Mouse (Mus musculus) myocyte (in vitro differentiated cells): ENCODE data around the gene Olfr317.

Experiments
- POLR2A ChIP-seq: IDR thresholded peaks from one replicate; pipeline ENCODE4 v1.6.1; 2011; ENCODE audit warnings: low read depth, mild to moderate bottlenecking, control low read depth, moderate library complexity; ENCODE audit not compliant: insufficient read length
- REST ChIP-seq: IDR thresholded peaks from one replicate; pipeline ENCODE4 v1.6.1; 2011; ENCODE audit warnings: mild to moderate bottlenecking, control low read depth, moderate library complexity; ENCODE audit not compliant: insufficient read depth, insufficient read length
- USF1 ChIP-seq: IDR thresholded peaks from one replicate; pipeline ENCODE4 v1.6.1; 2011; ENCODE audit warnings: low read depth, mild to moderate bottlenecking, control low read depth, moderate library complexity

DNA sequence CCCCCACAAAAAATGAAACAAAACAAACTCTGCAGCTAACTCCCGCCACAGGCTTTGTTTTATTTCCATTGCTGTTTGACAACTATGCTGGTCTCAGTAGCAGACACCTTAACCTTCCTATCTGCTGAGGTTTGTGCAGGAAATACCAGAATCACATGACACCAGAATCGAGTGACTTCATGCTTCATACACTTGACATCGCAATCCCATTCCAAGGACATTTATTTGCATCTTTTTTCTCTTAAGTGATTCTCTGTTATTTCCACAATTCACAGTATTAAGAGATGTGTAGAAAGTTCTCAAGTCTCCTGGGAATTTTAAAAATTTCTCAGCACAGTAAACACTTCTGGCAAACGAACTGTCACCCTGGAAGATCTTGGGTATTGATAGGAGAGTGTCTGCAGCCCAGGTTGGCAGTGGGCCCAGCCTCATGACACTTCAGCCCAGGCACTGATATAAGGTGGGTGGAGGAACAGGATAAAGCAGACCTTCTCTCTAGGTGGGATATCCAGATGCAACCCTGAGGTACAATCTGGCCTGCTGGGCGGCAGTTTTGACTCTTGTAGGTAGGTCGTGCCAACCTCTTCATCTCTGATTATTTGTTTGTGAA, 43.6 kb upstream of the Olfr317 start, which contains the start of gene Olfr314:
- TF ChIP-seq POLR2A, result no peak
- no peak for TF ChIP-seq USF1
- TF ChIP-seq REST, result no peak
